Mouse (Mus musculus) right cerebral cortex, postnatal 10 days (tissue): ENCODE data around the gene Hist2h2be.
"Not testable (repeated sequence)": the region's sequence is repeated elsewhere in the genome, so short reads cannot be mapped to it uniquely, and the experiment has no call there.

ENCODE experiments used
- DNase-seq, 2 experiments: peaks; one replicate each; pipeline ENCODE4 v3.0.0; 2021; ENCODE audit warnings: low spot score in 2 of 2

Hist2h2be gene

DNA sequence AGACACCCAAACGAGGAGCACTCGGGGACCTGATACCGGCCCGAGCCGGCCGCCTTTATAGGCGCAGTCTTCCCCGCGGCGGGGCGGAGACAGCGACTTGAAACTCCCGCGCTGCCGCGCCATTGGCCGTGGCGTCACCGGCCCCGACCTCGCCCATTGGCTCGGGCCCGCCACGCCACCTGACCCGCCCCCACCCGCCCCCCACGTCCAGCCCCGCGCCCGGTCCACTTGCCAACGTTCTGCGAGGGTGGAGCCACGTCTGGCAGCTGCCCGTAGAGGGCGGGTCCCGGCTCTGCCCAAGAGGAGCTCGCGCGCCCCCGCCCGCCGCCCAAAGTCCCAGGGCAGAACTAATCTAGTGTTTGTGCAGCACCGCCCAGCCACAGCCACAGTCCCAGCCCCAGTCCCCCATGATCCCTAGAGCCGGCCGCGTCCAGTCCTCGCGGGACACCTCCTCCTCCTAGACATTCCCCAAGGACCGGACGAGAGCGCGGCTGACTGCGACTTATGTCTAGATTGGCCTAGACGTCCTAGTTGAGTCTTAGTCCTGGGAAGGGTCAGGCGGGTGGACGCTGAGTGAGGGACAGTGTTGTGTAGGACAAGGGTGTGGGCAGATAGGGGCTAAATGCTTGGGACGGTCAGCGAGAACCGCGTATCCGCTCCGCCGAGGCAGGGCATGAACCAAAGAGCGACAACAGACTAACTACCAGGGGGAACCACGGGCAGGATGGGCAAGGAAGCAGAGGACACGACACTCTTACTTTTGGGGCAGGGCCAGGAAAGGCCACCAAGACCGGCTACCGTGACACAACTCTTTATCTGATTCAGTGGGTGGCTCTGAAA lies 18.3 kb downstream of the Hist2h2be start, which contains the start of gene Hist2h3c2:
Gene Hist2h3c2 (minus strand): TSS at position 174 of the 840 bp plus-strand sequence.
- DNase-seq = peak in 1 of 2 experiments; percentile 40

DNA sequence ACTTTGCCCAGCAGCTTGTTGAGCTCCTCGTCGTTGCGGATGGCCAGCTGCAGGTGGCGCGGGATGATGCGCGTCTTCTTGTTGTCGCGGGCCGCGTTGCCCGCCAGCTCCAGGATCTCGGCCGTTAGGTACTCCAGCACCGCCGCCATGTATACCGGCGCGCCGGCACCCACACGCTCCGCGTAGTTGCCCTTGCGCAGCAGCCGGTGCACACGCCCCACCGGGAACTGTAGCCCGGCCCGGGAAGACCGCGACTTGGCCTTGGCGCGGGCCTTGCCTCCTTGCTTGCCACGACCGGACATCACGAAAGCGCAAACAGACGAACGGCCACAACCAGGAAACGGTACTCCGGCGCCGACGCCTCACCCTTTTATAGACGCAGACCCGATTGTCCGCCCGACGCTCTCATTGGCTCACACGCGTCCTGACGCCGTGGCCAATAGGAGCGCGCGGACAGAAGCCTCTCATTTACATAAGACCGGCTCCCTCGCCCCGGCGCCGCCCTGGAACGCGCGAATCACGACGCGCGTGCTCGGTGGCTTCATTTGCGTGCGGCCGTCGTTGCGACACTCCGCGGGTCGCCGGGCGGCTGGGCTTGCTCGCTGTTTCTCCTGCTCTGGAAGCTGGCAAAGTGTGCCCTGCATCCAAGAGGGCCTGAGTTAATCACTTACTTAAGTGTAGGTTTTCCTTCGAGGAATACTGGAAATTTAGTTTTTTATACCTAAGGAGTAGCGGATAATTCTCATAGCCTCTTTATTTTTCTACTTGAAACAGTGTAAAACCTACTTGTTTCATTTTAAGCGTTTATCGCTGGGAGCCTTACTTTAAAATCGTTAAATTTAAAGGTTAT lies 19.3 kb downstream of the Hist2h2be start, which contains the start of gene Hist2h2aa2:
Gene Hist2h2aa2 (minus strand): TSS at position 328 of the 850 bp plus-strand sequence.
- DNase-seq = peak; percentile 97

DNA sequence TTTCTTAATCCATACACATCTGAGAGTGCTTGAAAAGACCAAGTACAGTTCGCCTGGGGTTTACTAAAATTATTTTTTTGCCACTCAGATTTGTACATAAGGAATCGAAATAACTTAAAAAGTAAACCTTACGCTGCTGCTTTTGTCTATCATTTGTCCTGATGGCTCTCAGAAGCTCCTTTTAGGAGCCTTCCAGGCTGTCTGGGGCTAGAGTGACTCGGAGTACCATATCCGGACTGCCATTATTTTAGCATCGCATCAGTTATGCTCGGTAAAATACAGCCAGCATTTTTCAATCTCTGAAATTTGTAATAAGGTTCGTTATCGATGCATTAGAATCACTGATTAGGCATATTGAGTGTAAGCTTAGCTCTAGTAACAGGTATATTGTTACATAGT lies 19.9 kb downstream of the Hist2h2be start:
- no peak for DNase-seq

DNA sequence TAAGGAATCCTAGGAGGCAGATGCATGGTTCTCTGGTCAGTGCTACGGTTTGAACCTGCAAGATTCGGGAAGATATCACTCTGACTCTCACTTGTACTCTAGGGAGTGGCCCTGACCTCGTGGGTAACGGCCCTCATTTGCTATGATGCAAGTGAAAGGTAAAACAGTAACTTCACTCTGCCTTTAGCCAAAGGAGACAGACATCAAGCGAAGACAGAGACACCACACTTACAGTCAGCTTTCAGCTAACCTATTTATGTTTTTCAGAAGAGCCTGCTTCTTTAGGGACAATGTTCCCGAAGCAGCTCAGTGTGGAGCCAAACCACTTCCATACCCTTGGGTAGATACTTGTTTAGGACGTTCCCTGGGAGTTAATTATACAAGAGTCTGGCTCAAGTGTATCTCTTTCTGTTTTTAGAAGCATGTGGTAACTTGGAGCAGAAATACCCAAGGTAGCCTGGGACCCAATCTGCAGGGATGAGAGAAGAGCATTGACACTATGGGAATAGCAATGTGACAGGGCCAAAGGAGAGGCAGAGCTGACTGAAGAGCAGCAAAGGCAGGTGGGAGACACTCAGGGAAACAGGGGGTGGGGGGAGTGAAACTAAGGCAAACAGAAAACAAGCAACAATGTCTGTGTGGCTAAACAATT lies 23.1 kb downstream of the Hist2h2be start:
- DNase-seq = no peak

DNA sequence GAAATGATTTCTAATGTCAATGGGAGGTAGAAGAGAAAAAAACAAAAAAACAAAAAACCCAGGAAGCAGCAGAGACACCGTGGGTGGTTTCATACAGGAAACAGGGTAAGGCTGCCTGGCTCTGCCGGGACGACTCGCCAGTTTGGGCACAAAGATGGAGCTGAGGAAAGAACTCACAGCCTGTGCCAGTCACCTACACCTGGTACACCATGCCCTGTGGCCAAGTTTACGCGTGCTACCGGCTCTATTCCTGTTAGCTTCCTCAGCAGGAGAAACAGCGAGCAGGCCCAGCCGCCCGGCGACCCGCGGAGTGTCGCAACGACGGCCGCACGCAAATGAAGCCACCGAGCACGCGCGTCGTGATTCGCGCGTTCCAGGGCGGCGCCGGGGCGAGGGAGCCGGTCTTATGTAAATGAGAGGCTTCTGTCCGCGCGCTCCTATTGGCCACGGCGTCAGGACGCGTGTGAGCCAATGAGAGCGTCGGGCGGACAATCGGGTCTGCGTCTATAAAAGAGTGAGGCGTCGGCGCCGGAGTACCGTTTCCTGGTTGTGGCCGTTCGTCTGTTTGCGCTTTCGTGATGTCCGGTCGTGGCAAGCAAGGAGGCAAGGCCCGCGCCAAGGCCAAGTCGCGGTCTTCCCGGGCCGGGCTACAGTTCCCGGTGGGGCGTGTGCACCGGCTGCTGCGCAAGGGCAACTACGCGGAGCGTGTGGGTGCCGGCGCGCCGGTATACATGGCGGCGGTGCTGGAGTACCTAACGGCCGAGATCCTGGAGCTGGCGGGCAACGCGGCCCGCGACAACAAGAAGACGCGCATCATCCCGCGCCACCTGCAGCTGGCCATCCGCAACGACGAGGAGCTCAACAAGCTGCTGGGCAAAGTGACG lies 24.3 kb downstream of the Hist2h2be start, which contains the start of gene Hist2h2aa1:
Gene Hist2h2aa1 (plus strand): TSS at position 495 of the 884 bp plus-strand sequence.
- peak; percentile 88 to 92 for DNase-seq

DNA sequence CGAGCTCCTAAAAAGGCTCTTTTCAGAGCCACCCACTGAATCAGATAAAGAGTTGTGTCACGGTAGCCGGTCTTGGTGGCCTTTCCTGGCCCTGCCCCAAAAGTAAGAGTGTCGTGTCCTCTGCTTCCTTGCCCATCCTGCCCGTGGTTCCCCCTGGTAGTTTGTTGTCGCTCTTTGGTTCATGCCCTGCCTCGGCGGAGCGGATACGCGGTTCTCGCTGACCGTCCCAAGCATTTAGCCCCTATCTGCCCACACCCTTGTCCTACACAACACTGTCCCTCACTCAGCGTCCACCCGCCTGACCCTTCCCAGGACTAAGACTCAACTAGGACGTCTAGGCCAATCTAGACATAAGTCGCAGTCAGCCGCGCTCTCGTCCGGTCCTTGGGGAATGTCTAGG lies 25.1 kb downstream of the Hist2h2be start:
- DNase-seq = not testable (repeated sequence)

DNA sequence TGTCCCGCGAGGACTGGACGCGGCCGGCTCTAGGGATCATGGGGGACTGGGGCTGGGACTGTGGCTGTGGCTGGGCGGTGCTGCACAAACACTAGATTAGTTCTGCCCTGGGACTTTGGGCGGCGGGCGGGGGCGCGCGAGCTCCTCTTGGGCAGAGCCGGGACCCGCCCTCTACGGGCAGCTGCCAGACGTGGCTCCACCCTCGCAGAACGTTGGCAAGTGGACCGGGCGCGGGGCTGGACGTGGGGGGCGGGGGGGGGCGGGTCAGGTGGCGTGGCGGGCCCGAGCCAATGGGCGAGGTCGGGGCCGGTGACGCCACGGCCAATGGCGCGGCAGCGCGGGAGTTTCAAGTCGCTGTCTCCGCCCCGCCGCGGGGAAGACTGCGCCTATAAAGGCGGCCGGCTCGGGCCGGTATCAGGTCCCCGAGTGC lies 25.5 kb downstream of the Hist2h2be start, which contains the start of gene Hist2h3c1:
Gene Hist2h3c1 (plus strand): TSS at position 259 of the 430 bp plus-strand sequence.
- not testable (repeated sequence) for DNase-seq

DNA sequence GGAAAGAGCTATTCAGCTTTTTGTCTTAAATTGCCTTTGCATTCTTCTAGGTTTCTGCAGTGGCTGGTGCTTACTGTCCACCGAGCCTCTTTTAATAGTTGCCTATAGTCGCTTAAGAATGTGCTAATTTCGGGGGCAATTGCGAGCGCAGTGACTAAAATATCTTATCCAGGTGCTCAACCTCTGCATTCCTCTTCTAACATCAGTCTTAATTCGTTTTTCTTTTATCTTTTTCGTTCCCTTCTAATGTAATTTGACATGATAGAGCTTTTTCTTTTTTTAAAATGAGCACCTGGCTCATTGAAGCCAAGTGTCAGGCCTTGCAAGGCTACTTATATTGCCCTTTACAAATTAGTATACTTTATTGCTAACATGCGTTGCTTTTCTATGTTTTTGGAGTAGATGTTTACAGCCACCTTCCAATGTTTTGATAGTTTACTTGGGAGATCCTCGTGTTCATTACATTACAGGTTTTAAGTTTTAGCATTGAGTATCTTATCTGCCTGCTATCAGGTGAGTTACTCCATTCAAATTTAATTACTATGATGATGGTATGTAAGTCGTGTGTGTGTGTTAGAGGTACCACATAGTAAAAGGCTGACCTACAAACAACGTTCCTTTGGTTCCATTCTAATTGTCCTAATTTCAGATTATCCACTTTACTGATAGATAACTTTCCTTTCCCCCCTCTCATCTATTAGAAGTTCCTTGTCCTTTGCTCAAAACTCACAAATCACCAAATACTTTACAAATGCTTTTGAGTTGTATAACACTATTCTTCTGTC lies 26.6 kb downstream of the Hist2h2be start:
- DNase-seq = no peak

DNA sequence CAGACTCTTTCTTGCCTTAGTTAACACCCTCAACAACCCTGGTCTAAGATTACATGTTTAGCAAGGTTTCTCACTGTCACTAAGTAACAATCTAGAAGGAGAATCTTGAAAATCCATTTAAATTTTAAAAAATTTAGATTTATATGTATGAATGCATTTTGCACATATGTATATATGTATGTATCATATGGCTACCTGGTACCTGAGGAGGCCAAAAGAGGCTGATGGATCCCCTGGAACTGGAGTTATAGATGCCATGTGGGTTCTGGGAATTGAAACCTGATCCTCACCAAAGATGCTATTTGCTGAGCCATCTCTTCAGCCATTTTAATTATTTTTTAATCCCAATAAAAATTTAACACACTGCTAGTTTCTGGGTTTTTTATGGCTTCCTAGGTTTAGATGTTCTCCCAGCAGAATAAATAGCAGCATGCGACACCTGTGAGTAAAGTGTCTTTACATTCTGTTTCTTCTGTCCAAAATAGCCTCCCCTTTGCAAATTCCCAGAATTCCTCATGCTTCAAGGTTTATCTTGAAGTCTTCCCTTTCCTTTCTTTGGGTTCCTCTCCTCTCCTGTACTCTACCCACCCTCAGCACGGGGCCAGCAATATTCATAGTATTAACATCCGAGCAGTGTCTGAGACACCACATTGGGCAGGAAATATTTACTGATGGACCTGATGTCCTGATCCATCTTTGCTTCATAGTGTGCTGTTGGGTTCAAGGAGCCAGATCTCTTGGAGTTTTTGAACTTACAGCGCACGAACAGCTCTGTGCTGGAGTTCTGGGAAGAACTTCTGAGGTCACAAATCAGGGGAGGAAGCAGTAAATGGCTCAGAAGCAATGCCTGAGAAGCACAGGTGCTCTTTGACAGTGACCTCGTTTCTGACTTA lies 27.5 kb downstream of the Hist2h2be start:
- no peak for DNase-seq

DNA sequence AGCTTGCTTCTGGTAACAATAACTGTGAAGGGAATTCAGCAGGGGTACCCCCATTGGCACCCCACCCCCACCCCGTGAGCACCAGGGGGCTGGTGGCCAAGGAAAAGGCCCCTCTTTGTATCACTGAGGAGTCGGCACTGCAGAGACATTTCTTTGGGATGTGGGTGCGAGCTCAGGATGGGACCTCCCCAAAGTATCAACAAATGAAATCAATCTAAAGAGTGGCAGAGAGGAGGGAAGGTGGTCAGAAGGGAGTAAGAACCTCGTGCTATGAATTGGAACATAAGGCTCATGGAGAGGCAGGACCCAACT lies 28.1 kb downstream of the Hist2h2be start:
- no peak for DNase-seq

DNA sequence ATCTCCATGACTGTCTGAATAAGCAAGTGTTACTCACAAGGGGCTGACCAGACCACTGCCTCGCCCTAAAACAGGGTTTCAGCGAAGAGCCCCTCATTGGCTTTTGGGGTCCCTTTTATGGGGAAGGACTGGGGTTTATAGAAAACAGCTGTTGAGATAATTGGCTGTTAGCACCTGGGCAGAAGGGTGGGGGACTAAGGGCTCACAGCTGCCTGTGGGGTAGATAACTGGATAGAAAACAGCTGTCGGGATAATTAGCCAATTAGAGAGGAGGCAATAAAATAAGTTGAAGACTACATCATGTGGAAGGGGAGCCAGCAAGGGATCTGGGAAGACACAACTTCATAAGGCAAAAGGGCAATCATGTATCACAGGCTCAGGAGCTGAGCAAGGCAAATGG lies 30.0 kb downstream of the Hist2h2be start:
- DNase-seq = no peak

DNA sequence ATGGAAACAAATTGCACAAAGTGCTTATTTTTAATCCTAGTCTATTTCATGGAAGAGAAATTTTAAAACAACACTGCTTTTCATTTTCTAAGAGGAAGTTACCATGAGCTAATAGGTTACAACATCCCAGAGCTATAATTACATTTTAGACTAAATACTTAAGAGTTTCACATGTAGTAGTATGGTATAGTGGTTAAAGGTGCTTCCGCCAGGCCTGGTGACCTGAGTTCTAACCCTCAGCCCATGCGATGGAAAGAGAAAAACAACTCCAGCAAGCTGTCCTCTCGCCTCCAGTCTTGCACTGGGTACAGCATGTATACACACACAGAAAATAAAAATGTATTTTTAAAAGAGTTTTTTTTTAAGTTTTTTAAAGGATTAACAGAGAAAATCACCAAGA lies 30.9 kb downstream of the Hist2h2be start:
- DNase-seq = no peak

DNA sequence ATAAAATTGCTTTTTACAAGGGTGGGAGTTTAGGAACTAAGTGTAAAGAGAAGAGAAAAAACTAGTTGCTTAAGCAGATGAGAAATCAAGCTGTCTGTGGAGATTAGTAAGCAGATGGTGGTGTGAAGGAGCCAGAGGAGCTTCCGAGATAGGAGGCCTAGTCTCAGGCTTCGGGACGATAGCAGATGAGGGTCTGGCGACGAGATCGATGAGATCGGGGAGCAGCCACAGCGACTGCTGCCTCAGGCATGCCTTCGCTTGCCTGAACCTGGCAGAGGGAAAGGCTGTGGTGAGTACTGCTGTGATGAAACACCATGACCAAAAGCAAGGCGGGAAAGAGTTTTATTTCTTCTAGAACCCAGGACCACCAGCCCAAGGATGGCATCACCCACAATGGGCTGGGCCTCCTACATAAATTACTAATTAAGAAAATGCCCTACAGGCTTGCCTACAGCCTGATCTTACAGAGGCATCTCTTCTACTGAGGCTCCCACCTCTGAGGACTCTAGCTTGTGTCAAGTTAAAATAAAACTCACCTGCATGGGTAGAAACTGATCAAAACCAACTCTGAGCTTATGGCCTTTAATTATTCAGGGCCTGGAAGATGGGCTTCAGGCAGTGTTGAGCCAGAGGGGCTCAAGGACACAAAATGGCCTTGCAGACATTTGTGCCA lies 33.9 kb downstream of the Hist2h2be start:
- DNase-seq = peak in 1 of 2 experiments; percentile 52

DNA sequence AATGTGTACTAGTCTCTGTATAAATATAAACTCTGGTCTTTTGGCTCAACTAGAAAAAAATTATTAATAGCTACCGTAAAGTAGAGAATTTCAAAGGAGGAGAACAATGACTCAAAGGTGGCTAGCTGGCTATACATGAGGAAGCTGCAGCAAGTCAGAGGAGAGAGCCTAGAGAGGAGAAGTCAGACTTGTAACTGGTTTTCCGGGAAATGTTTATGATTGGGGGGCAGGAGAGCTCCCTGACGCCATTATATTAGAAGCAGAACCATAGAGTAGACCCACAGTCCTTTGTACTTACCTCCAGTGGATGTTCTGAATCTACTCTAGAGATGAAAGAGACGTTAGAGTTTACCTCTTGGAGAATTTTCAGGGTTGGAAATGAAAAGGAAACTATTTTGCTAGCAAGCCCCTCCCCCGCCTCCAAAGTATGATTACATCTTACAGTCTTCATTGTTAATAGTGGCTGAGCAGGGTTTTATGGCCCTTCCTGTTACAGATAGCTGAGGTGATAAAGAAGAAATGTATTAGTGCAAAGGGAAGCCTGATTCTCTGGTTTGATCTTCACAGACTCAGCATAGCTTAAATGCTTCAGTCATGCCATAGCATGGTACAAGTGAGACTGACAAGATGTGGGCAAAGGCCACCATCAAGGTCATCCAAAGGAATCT lies 35.1 kb downstream of the Hist2h2be start:
- DNase-seq = no peak

DNA sequence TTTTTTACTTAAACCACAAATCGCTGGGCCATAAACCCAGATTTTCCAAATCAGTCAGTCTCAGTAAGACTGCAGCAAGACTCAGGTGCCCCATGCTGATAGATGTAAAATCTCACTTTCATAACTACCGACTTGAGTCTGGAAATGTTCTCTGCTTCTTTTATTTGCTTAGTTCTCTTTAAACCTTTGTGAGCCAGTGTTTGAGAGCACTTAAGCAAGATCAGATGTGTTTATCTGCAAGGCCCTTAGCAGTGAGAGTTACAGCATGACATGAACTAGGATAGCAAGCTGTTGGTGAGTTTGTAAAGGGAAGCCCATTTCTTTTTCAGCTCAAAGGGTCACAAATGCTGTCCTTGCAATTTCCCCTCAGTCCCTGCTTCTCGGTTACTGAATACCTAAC lies 36.3 kb downstream of the Hist2h2be start:
- DNase-seq = no peak

DNA sequence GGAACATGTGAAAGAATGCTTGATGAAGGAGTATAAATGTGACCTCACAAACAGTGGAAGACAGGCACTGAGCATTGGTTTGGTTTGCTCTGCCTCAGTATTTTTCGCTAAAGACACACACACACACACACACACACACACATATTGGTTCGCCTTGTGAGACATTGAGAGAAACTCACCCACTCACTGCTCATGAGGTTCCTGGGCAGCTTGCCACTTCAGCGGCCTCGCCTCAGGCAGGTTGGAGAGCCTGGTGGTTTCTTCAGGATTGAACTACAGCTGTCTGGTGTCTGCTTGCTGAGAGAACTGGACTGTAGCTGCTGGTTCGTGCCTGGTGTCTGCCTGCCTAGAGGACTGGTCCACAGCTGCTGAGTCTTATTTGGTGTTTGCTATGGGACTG lies 39.3 kb downstream of the Hist2h2be start:
- DNase-seq = no peak

DNA sequence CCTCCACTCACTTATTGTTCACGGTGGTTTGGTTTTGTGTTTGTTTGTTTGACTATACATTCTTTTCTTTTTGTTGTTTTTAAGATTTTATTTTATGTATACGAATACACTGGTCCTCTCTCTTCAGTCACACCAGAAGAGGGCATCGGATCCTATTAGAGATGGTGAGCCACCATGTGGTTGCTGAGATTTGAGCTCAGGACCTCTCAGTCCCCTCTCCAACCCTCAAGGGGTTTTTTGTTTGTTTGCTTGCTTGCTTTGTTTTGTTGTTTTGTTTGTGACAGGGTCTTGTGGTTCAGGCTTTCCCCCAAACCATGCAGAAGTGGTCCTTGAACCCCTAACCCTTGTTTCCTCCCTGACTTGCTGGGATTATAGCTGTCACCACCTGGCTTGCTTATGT lies 40.7 kb downstream of the Hist2h2be start:
- DNase-seq = no peak
